Mouse (Mus musculus) bone marrow, adult 2 months (tissue): ENCODE measurements around the gene Arid1b.

Source experiments
- CTCF ChIP-seq: fragments of 200-500 bp; IDR thresholded peaks from 2 replicates; pipeline ENCODE4 v1.5.1; 2011; ENCODE audit warnings: low read length, control low read depth; ENCODE audit not compliant: control insufficient read depth, insufficient read depth
- POLR2A ChIP-seq: fragments of 200-500 bp; IDR thresholded peaks from 2 replicates; pipeline ENCODE4 v1.6.1; 2011; ENCODE audit warnings: low read depth, mild to moderate bottlenecking, control low read depth, low read length, borderline replicate concordance; ENCODE audit not compliant: control insufficient read depth

DNA sequence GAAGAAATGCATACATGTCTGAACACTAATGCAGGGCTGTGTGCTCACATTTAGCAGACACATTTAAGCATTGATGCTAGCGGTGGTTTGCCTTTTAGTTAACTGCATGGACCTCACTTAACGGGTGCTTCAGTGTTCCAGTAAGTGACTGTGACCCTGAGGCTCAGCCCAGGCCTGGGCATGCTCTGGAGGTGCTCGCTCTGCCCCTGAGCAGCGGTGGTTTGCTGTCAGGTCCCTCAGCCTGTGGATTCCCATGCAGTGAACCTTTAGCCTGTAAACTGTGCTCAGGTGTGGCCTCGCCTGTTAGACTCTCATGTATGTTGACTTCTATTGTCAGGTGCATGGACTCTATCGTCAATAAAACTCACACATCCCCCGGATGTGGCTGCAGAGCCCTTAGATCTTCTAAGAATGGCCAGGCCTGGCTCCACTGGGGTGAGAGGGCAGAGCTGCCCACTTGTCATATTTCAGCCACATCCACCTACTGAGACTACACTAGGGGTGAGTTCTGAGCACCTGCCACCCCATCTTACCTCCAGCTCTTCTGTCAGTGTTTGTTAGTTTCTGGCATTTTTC lies 169.2 kb downstream of the Arid1b start:
- TF ChIP-seq CTCF (no peak), POLR2A (no peak)
